Mouse (Mus musculus) effector memory CD4-positive, alpha-beta T cell, adult 5 months (primary cell): ENCODE measurements around the gene Fbp1. TPM values are rescaled to one million over a fixed set of nuclear protein-coding genes. Genes with fewer than 3 reads are reported as not detected.

Experiments used
- polyA plus RNA-seq: library from polyadenylated mRNA; unstranded; fragments of 100-300 nt; shearing (Covaris generic); gene quantifications from one replicate; pipeline ENCODE4 v1.2.1, GENCODE M21; 2017

Gene Fbp1
- polyA plus RNA-seq, result not detected

DNA sequence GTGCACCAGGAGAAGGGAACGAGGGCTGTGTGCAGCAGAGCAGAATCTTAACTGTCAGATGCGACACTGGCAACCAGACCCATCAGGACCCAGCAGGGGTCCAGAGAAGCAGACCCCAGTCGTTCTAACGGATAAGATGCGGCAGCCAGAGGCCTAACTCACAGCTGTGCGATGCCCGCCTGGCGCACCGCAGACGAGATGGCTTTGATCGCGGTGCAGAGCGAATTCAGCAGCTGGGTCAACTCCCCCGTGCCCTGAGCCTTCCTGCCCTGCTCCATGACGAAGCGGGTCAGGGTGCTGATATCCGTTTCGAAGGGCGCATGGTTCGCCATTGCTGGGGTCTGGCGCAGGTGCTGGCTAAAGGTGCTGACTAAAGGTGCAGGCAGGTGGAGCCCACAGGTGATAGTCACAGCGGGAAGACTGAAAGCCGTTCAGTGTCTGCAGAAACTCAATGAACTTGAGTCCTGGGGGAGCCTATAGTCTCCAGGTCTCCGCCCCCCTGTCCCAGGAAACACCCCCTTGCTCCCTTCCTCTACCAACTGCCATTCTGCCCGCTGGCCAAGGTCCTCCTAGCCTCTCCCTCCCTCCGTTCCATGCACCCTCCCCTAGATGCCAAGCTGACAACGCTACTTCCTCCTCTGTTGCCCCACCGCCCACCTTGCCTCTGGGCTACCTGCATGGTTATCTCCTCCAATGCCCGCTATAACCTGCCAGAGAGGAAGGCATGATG, at the start of gene Fbp1:
TSS of gene Fbp1 (minus strand) at position 571 of the 730 bp plus-strand sequence.

DNA sequence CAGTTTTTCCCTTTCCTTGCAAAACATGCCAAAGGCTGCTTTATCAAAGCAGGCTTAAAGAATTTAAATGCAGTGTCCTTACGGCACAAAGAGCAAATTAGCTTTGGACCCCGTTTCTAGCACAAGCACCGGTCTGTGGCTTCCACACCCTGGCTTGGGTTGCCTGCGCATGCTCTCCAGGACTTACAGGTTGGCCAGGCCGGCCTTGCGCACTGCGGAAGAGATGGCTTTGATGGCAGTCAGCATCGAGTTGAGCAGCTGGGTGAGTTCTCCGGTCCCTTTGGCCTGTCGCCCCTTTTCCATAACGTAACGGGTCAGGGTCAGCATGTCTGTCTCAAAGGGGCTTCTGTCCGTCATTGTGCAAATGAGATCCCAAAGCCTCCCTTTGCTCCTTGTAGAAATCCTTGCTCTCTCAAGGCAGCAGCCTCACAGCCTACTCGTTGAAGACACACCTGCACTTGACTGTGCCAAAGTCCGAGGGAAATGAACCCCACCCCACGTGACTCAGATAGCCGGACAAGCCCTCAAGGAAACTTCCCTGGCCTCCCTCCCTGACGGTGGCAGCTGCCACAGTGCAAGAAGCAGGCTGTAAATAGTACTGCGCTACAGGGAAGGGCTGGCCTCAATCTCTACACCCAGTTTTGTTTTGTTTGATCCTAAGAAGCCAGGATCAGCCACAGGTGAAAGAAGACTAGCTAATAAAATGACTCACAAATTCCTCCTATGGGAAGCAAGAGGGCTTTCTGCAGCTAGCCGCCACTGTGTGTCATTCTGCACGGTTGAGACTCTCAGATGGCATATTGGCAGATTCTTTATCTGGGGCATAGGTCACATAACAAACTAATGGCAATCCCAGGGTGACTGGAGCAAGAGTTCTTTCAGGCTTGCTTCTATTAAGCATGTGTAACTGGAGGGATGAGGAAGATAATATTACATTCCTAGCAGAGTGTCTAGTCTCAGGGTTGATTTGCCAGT, 29.9 kb downstream of the Fbp1 start, which contains the start of gene Fbp2:
TSS of gene Fbp2 (minus strand) at position 482 of the 975 bp plus-strand sequence.

Other genes starting within 250 kb of the Fbp1 start
- 7.5 TPM for gene Platr25, start 127.6 kb downstream of the Fbp1 start, polyA plus RNA-seq
- gene Gm5141, start 102.5 kb downstream of the Fbp1 start, polyA plus RNA-seq, result 0.79 TPM
- not detected for gene Fbp2, start 29.9 kb downstream of the Fbp1 start, polyA plus RNA-seq
- gene 2010111I01Rik, start 76.6 kb upstream of the Fbp1 start, polyA plus RNA-seq, result 93.1 TPM